Mouse (Mus musculus) limb, embryonic 11.5 days (tissue): ENCODE data around the gene Patz1. TPM values are rescaled to one million over a fixed set of nuclear protein-coding genes. Genes with fewer than 3 reads are reported as not detected.

Experiments
- ATAC-seq: fragments of 200-750 bp; cut with Nextera tagmentation; 2 replicates; pipeline ENCODE4 v1.8.0; 2017; ENCODE audit warnings: low read depth; ENCODE audit not compliant: insufficient number of reproducible peaks, low FRiP score, low TSS enrichment
- DNase-seq: peaks from one replicate; pipeline ENCODE4 v3.0.0-alpha.2; 2015; ENCODE audit warnings: low spot score
- H3K27ac ChIP-seq: fragments of 300-500 bp; sonication (generic); replicated peaks from 2 replicates; pipeline ENCODE4 v1.5.1; 2014; ENCODE audit warnings: low read depth, mild to moderate bottlenecking, low read length
- H3K27me3 ChIP-seq: fragments of 300-500 bp; sonication (generic); 2 replicates; pipeline ENCODE4 v1.6.1; 2014; ENCODE audit warnings: mild to moderate bottlenecking, low read length, mixed read lengths; ENCODE audit not compliant: control insufficient read depth, insufficient read depth
- H3K36me3 ChIP-seq: fragments of 300-500 bp; sonication (generic); 2 replicates; pipeline ENCODE4 v1.6.1; 2014; ENCODE audit warnings: mild to moderate bottlenecking, low read length, moderate library complexity, mixed read lengths; ENCODE audit not compliant: control insufficient read depth, insufficient read depth
- H3K4me1 ChIP-seq: fragments of 300-500 bp; sonication (generic); 2 replicates; pipeline ENCODE4 v1.6.1; 2014; ENCODE audit warnings: low read length, mixed read lengths; ENCODE audit not compliant: control insufficient read depth, insufficient read depth
- H3K4me2 ChIP-seq: fragments of 300-500 bp; sonication (generic); 2 replicates; pipeline ENCODE4 v1.6.1; 2014; ENCODE audit warnings: low read depth, mild to moderate bottlenecking, moderate library complexity; ENCODE audit not compliant: severe bottlenecking
- H3K4me3 ChIP-seq: fragments of 300-500 bp; sonication (generic); 2 replicates; pipeline ENCODE4 v1.5.1; 2014; ENCODE audit warnings: low read depth, low read length
- H3K9ac ChIP-seq: fragments of 300-500 bp; sonication (generic); 2 replicates; pipeline ENCODE4 v1.6.1; 2014; ENCODE audit warnings: mild to moderate bottlenecking, low read length
- H3K9me3 ChIP-seq: fragments of 300-500 bp; sonication (generic); 2 replicates; pipeline ENCODE4 v1.6.1; 2016; ENCODE audit warnings: low read length; ENCODE audit not compliant: control insufficient read depth
- WGBS: fragments of 180-500 bp; shearing (Covaris S2); extraction: QIAGEN DNeasy Blood & Tissue Kit; methylation state at CpG from one replicate; pipeline ENCODE4 v1.1.7; 2014; 5-methylcytosine and 5-hydroxymethylcytosine counted together
- polyA plus RNA-seq: library from polyadenylated mRNA; unstranded; fragments of >200 nt; fragmentation: Nextera tagmentation; extraction: Ambion mirVana; gene quantifications from 2 replicates; pipeline ENCODE4 v1.2.1, GENCODE M21; 2014

Gene Patz1
- polyA plus RNA-seq, 1 experiment from 2014 or later = 64.6 TPM

DNA sequence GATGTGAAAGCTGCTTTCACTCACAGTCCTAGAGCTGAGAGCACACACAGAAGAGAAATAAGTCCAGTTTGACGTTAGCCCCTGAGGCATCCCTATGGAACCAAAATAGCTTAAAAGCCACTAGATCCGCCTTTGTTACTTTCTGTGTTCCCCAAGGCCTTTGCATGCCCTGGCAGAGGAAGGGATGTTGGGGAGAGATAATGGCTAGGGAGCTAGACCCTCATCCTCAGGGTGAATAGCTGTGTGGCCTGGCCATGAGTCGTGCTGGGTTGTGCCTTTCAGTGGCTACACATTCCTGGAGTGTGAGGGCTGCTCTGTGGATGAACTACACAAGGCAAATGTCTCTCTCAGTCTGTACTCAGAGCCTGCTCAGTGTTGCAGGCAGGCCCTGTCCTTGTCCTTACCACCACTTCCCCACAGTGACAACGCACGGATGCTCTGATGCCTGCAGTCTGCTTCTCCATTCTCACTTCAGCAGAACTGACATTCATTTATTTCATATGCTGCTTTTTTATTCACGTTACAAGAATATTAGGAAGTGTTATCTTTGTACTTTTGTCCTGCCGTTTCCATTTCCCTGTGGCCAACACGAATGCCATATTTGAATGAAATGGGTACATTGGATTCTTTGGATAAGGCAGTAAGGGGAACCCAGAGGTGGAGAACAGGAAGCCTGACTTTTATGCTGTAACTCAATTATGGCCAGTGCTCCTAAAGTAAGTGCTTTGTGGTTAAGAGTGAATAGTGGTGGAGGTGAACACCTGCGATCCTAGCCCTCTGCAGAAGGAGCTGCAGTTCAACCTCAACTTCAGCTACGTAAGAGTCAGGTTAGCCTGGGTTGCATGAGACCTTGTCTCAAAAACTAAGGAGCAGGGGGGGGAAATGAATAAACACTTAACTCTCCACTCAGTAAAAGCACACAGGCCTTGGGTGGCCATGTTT is 9.5 kb downstream of the Patz1 start:
- Histone ChIP-seq H3K9ac (no peak overlapping the region), H3K4me2 (no peak overlapping the region), H3K27me3 (no peaks in the 10 kb centered on the region), H3K36me3 (peaks cover 52% of the 10 kb centered on the region), H3K4me1 (peaks cover 14% of the 10 kb centered on the region), H3K4me3 (no peak overlapping the region), H3K27ac (no peak overlapping the region), H3K9me3 (no peaks in the 10 kb centered on the region)
- WGBS = 92% methylated on average over 10 of the region's 10 CpGs
- no peak for ATAC-seq
- no peak for DNase-seq

DNA sequence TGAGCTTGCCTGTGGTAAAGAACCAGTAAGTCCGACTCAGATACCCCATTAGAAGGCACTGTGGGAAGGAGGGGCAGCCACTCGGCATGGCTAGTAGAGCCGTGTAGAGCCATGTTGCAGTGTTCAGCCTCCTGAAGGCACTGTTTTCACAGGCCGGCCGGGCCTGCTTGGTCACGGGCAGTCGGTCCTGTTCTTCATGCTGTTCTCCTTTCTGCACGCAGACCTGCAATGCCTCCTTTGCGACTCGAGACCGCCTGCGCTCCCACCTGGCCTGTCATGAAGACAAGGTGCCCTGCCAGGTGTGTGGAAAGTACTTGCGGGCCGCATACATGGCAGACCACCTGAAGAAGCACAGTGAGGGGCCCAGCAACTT is 10.1 kb downstream of the Patz1 start:
- DNase-seq = no peak
- Histone ChIP-seq H3K4me2 (no peak overlapping the region), H3K9ac (no peak overlapping the region), H3K4me1 (peaks cover 9% of the 10 kb centered on the region), H3K27me3 (no peaks in the 10 kb centered on the region), H3K4me3 (no peak overlapping the region), H3K9me3 (no peaks in the 10 kb centered on the region), H3K36me3 (peaks cover 53% of the 10 kb centered on the region), H3K27ac (no peak overlapping the region)
- ATAC-seq = no peak
- 93% methylated on average over 14 of the region's 14 CpGs for WGBS

DNA sequence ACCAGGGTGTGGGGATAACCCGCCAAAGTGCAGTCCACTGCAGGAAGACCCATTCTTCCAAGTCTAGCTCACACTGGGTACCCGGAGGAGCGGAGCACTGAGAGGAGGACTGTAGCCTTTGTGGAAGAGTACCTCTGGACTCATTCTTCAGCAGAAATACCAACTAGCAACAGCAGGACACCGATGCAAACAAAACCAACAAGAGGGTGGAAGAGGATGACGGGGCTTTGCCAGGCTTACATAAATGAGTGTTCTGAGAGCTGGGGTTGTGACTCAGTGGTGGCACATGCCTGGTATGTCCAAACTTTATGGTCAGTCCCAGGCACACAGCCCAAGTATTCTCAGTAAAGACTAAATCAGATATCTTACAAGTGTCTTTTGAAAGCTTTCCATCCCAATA is 12.4 kb downstream of the Patz1 start:
- Histone ChIP-seq H3K9me3 (no peaks in the 10 kb centered on the region), H3K4me3 (no peak overlapping the region), H3K4me1 (no peaks in the 10 kb centered on the region), H3K27ac (no peak overlapping the region), H3K9ac (no peak overlapping the region), H3K36me3 (peaks cover 49% of the 10 kb centered on the region), H3K27me3 (no peaks in the 10 kb centered on the region), H3K4me2 (no peak overlapping the region)
- 98% methylated on average over 5 of the region's 5 CpGs for WGBS
- DNase-seq (no peak), ATAC-seq (no peak)

DNA sequence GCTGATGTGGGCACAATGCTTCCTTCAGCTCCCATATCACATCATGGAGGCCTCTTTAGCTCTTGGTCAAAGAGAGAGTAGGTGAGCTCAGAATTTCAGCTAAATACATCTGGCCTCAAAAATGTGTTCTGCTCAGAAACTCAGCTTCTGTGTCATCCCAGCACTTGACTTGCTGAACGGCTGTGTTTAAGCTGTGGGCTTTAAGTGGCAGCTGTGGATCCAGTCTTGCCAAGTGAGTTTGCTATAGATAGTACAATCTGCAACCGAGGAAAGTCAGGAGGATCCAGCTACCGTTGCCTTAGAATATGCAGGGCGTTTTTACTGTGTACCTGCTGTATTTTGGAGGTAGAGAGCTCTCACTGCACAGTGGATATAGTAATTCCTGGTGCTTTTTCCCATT is 13.7 kb downstream of the Patz1 start:
- no peak overlapping the region for H3K27ac ChIP-seq
- no peak overlapping the region for H3K4me2 ChIP-seq
- WGBS = 95% methylated on average over 4 of the region's 4 CpGs
- DNase-seq (no peak), ATAC-seq (no peak)
- H3K4me3 ChIP-seq = no peak overlapping the region
- H3K27me3 ChIP-seq = no peaks in the 10 kb centered on the region
- no peaks in the 10 kb centered on the region for H3K9me3 ChIP-seq
- no peak overlapping the region for H3K9ac ChIP-seq
- peaks cover 60% of the 10 kb centered on the region for H3K36me3 ChIP-seq
- H3K4me1 ChIP-seq = no peaks in the 10 kb centered on the region

DNA sequence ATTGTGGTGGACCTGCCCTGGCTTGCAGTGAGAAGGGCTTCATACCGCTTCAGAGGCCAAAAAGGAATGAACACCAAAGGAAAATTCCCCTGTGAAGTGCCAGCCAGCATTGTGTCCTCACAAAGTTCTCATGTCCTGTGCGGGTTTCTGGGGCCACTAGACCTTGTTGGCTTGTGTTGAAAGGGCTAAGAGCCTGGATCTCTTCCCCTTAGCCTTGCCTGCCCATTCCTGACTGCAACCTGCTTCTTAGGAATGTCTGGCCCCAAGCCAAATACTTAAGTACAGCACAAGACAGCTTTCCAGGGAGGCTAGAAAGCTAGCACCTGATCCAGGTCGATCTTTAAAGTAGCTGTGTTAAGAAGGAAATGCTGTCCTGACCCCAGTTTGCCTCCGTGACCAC is 14.1 kb downstream of the Patz1 start:
- Histone ChIP-seq H3K27ac (no peak overlapping the region), H3K36me3 (peaks cover 64% of the 10 kb centered on the region), H3K9me3 (no peaks in the 10 kb centered on the region), H3K4me2 (no peak overlapping the region), H3K4me1 (no peaks in the 10 kb centered on the region), H3K27me3 (no peaks in the 10 kb centered on the region), H3K4me3 (no peak overlapping the region), H3K9ac (no peak overlapping the region)
- ATAC-seq (no peak), DNase-seq (no peak)
- 89% methylated on average over 4 of the region's 4 CpGs for WGBS

DNA sequence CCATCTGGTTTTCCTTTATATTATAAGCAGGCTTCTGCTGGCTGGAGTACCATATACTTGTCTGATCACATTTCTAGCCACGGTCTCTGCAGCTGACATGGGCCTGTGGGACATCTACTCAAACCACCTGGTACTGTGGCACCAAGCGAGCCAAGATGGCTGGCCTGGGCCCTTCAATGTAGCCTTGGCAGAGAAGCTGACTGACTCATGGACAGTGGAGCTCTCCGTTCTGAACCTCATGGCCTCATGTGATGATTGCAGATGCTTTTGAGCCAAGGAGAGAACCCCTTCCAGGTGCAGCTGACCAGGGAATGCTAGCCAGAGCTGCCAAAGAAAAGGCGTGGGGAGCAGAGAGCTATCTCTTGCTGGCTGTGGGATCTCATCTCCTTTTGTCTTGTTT is 17.1 kb downstream of the Patz1 start:
- no peak overlapping the region for H3K27ac ChIP-seq
- no peaks in the 10 kb centered on the region for H3K4me1 ChIP-seq
- H3K9me3 ChIP-seq = no peaks in the 10 kb centered on the region
- H3K27me3 ChIP-seq = no peaks in the 10 kb centered on the region
- ATAC-seq (no peak), DNase-seq (no peak)
- no peak overlapping the region for H3K9ac ChIP-seq
- H3K4me3 ChIP-seq = no peak overlapping the region
- H3K36me3 ChIP-seq = peaks cover 63% of the 10 kb centered on the region
- WGBS = 97% methylated on average over 4 of the region's 4 CpGs
- no peak overlapping the region for H3K4me2 ChIP-seq

DNA sequence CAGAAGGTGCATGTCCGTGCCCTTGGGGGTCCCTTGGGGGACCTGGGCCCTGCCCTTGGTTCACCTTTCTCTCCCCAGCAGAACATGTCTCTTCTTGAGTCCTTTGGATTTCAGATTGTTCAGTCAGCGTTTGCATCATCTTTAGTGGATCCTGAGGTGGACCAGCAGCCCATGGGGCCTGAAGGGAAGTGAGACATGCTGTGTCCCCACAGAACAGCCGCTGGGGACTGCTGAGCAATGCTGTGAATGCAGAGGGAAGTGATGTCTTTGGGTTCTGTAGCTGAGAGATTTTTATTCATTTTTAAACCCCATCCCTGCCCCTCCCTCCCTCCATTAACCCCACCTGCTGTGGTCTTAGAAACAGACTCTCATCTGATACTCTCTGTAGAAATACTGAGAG is 19.2 kb downstream of the Patz1 start:
- H3K27ac ChIP-seq = no peak overlapping the region

DNA sequence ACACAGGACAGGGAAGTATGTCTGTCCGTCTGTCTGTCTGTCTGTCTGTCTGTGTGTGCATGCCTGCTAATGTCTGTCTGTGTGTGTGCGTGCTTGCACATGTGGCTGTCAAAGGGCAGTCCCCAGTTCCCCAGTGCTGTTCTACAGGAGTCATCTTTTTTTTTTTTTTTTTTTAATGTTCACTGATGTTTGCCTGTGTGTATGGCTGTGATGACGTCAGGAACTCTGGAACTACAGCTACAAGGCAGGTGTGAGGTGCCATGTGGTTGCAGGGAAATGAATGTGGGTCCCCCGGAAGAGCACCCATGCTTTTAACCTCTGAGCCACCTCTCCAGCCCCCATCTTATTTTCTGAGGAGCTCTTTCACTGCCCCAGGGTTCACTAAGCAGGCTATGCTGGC is 21.2 kb downstream of the Patz1 start:
- DNase-seq (no peak), ATAC-seq (no peak)
- Histone ChIP-seq H3K4me3 (no peak overlapping the region), H3K4me1 (no peaks in the 10 kb centered on the region), H3K9me3 (no peaks in the 10 kb centered on the region), H3K4me2 (no peak overlapping the region), H3K27me3 (no peaks in the 10 kb centered on the region), H3K36me3 (peaks cover 49% of the 10 kb centered on the region), H3K9ac (no peak overlapping the region), H3K27ac (no peak overlapping the region)
- WGBS = 90% methylated on average over 4 of the region's 4 CpGs

More for the DNA sequence above, 19.2 kb downstream of the Patz1 start:
- Histone ChIP-seq H3K4me1 (no peaks in the 10 kb centered on the region), H3K9ac (no peak overlapping the region), H3K4me3 (no peak overlapping the region), H3K4me2 (no peak overlapping the region), H3K27me3 (no peaks in the 10 kb centered on the region), H3K36me3 (peaks cover 58% of the 10 kb centered on the region), H3K9me3 (no peaks in the 10 kb centered on the region)
- WGBS = 92% methylated on average over 3 of the region's 3 CpGs
- DNase-seq (no peak), ATAC-seq (no peak)
